Mouse (Mus musculus): Measurements from ENCODE around the gene Ptgir. TPM values are rescaled to one million over a fixed set of nuclear protein-coding genes. Genes with fewer than 3 reads are reported as not detected.

Ptgir gene
- total RNA-seq, 1 experiment from 2014 or later = 1.7 TPM

DNA sequence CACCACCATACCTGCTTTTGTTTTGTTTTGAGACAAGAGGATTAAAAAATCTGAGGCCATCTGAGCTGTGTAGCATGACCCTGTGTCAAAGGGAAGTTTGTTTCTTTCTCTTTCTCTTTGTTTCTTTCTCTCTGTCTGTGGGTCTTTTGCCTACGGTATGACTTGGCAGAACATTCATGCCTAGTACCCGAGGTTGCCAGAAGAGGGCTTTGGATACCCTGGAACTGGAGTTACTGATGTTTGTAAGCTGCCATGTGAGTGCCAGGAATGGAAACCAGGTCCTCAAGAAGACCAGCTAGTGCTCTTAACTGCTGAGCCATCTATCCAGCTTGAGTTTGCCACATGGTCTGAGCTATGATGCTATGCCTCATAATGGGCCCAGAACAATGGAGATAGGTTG lies 22.1 kb downstream of the Ptgir start:
- no peak for ATAC-seq (ENCODE audit: extremely low read depth, insufficient number of reproducible peaks, low FRiP score, poor library complexity, severe bottlenecking)

DNA sequence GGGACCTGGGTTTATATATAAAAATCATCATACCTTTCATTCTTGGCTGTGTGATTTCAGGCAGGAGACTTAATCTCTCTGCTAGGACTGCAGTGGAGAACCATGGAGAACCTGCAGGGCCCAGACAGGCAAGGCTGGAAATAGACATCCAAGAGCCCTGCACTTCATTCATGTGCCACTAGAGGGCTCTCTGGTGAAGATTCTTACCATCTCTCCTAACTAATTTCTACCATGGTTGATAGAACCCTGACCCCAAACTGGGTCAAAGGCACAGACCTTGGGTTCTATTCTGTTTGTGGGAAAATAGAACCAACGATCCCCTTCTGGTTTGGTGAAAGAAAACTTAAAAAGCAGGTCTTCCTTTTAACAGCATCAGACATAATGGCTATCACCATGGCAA lies 24.6 kb downstream of the Ptgir start:
- ATAC-seq (ENCODE audit: extremely low read depth, insufficient number of reproducible peaks, low FRiP score, poor library complexity, severe bottlenecking) = peak; percentile 75

DNA sequence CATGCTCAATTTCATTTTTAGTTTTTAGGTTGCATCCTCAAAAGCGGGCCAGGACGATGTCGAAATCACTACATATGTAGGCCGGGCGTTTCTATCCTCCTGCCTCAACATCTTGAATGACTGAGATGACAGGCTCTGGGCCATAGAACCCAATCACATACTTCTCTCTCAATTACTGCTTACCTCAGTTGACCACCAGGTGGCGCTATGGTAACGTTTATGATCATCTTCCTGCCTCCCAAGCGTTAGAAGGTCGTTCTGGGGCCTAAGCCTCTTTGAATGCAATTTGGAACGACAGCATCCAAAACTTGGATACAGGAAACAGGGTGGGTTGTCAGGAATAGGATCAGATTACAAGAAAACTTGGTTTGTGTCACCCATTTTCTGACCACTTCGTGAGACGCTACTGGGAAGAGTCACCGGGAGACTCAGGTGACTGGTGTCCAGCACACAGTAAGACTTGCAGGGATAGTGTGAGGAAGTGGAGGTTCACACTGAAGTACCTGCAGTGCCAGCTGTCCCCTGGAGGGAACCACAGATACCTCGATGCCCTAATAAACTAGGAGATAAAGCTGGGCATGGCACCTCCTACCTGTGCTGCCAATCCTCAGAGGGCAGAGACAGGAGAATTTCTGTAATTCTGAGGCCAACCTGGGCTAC lies 25.8 kb downstream of the Ptgir start:
- ATAC-seq (ENCODE audit: extremely low read depth, insufficient number of reproducible peaks, low FRiP score, poor library complexity, severe bottlenecking) = peak; percentile 85

DNA sequence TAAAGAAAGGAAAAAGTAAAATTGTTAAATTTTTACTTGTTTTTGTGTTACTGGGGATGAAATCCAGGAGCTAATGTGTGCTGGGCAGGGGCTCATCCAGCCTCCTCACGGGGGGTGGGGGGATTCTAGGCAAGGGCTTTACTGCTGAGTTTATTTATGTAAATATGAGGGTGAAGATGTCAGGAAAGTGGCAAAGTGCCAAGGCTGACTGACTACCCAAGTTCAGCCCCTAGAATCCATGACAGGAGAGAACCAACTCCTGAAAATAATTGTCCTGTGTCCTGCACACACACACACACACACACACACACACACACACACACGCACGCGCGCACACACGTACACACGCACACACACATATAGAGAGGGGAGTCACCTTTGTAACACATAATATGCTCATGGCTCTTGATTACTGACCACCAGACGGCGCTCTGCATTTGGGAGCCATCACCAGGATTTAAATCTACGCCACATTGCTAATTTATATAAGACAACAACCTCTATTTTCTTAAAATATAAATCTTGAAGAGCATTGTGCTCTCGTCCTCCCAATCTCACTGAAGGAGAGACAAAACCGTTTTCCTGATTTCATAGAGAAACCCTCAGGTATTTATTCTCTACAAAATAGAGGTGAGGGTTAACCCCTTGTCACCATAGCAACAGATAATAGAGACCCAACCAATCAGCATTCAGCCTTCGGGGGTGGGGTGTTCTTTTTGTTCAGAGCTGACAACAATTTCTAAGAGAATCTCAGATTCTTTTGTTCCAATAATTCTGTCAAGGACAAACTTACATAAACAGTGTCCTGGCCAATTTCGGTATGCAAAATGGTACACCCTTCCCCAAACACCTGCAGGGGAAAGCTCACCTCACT lies 26.7 kb downstream of the Ptgir start:
- no peak for ATAC-seq (ENCODE audit: extremely low read depth, insufficient number of reproducible peaks, low FRiP score, poor library complexity, severe bottlenecking)

DNA sequence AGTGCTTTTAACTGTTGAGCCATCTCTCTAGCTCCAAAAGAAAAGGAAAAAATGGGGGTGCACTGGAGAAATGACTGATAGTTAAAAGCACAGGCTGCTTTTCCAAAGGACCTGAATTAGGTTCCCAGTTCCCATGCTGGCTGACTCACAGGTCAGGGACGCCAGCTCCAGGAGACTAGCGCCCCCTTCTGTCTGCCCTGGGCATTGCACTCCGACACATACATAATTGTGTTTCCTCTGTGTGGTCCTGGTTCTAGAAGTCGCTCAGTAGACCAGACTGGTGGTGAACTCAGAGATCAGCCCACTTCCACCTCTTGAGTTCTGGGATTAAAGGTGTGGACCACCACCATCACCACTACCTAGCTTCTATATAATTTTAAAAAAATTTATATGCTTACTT lies 31.0 kb downstream of the Ptgir start:
- no peak for ATAC-seq (ENCODE audit: extremely low read depth, insufficient number of reproducible peaks, low FRiP score, poor library complexity, severe bottlenecking)

DNA sequence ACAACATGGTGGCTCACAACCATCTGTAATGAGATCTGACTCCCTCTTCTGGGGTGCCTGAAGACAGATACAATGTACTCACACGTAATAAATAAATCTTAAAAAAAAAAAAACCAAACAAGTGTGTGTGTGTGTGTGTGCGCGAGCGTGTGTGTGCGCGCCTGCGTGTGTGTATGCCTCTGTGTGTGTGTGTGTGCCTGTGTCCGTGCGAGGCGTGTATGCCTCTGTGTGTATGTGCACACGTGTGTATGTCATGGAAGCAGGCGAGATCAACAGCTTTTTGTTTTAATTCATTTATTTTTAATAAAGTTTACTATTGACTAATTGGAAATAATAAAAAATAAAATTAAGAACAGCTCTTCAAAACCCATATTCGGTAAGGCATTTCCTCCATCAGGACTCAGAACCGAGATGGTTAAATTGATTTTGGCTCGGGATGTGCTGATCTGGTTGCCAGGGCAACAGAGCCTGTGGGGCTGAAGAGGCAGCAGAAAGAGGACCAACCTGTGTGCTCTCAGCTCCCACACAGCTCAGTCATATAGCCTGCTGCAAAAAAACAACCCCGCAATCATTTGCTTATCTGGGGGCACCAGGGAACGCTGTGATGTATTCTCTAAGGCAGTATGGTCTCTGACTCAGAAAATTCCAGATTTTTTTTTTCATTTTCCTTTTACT lies 32.0 kb downstream of the Ptgir start:
- ATAC-seq (ENCODE audit: extremely low read depth, insufficient number of reproducible peaks, low FRiP score, poor library complexity, severe bottlenecking) = no peak

DNA sequence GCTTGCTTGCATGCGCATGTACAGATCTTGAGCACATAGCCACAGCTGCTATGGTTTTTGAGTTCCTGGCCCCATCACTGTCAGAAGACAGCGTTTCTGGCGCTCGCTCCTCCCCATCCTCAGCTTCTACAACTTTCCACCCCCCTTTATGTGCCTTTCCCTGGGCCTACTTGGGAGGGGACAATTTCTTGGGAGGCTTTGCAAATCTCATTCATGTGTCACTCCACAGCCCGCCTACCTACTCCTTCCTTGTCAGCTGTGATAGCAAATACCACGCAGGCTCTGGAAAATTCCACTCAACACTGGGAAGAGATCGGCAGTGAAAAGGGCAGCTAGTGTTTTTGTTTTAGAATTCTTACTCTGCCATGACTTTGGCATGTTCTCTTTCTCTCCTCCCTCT lies 34.0 kb downstream of the Ptgir start:
- ATAC-seq (ENCODE audit: extremely low read depth, insufficient number of reproducible peaks, low FRiP score, poor library complexity, severe bottlenecking) = no peak

DNA sequence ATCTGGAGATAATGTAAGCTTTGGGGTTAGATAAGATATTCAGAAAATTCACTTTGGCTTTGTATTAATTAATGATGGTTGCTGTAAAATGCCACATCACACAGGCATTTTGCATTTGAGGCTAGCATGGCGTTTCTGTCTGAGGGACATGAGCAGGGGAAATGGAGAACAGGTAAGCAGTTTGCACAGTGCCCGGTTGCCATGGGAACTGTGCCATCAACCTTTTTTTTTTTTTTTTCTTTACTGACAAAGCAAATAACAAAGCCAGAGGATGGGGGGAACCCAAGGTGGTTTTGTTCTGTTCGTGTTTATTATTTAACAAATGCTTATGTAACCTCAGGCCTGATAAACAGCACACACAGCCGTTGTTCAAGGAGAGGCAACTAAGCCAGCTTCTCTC lies 36.6 kb downstream of the Ptgir start:
- ATAC-seq (ENCODE audit: extremely low read depth, insufficient number of reproducible peaks, low FRiP score, poor library complexity, severe bottlenecking) = no peak

DNA sequence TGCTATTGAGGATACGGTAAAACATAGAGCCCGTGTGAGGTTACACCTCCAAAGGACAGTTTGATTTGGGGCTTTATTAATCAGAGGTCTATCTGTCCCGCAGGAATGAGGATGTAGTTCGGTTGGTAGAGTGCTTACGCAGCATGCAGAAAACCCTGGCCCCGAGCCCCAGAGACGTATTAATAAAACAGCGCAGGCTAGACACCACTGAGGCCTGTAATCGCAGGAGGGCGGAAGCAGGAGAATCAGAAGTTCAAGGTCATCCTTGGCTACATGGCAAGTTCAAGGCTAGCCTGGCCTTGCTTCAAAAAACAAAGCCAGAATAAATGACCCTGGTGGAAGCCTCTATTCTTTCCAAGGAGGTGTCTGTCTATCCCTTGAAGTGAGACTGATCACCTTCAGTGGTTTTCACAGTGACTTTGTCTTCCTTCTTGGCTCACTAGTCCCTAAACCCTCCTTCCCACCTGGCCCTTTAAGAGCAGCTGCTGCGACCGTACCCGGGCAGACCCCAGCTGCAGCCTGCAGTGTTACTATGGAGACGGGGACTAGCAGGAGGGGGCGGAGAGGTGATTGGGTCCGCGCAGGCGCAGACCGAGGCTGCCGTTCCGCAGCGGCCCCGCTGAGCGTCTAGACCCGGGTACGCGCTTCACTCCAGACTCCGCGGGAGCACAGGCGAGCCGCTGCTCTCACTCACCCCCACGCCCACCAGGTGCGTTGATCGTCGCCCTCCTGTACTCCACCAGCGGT lies 37.9 kb downstream of the Ptgir start, which contains the start of gene Pnmal2:
TSS of gene Pnmal2 (plus strand) at position 622 of the 747 bp plus-strand sequence.
- peak; percentile 13; the same call in 1 of the 2 replicates for ATAC-seq (ENCODE audit: extremely low read depth, insufficient number of reproducible peaks, low FRiP score, poor library complexity, severe bottlenecking)

DNA sequence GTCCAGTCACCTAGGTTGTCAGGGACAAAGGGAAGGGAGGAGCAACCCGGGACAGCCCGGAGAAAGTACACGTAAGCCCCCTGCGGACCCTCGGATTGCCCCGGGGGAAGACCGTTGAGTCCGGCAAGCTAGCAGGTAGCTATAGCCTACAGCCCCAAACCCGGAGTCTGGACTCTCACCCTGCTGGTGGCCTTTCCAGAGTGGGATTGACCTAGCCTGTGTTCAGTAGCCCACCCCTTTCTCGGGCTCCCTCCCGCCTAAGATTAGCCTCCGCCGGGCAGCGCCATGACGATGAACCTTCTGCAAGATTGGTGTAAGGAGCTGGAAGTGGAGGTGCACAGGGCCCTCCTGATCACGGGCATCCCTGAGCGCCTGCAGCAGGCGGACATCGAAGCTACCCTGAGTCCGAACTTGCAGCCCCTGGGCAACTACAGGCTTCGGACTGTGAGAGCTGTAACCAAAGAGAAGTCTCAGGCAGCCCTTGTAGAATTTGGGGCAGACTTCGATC lies 38.6 kb downstream of the Ptgir start:
- ATAC-seq (ENCODE audit: extremely low read depth, insufficient number of reproducible peaks, low FRiP score, poor library complexity, severe bottlenecking) = no peak

DNA sequence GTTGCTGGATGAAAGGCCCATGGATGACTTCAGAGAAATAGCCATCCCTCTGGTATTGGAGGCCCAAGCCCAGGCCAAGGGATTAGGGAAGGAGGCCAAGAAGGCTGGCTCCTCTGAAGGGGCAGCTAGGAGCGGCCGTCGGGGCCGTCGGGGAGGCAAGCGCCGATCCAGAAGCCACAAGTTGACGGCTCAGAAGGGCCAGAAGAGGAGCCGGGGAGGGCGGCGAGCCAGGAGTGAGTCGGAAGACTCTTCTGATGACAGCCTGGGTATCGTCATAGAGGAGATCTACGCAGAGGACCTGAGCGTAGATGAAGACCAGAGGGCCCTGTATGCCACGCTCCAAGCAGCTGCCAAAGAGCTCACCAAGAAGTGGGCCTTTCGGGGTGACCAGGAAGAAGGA lies 39.1 kb downstream of the Ptgir start:
- no peak for ATAC-seq (ENCODE audit: extremely low read depth, insufficient number of reproducible peaks, low FRiP score, poor library complexity, severe bottlenecking)

DNA sequence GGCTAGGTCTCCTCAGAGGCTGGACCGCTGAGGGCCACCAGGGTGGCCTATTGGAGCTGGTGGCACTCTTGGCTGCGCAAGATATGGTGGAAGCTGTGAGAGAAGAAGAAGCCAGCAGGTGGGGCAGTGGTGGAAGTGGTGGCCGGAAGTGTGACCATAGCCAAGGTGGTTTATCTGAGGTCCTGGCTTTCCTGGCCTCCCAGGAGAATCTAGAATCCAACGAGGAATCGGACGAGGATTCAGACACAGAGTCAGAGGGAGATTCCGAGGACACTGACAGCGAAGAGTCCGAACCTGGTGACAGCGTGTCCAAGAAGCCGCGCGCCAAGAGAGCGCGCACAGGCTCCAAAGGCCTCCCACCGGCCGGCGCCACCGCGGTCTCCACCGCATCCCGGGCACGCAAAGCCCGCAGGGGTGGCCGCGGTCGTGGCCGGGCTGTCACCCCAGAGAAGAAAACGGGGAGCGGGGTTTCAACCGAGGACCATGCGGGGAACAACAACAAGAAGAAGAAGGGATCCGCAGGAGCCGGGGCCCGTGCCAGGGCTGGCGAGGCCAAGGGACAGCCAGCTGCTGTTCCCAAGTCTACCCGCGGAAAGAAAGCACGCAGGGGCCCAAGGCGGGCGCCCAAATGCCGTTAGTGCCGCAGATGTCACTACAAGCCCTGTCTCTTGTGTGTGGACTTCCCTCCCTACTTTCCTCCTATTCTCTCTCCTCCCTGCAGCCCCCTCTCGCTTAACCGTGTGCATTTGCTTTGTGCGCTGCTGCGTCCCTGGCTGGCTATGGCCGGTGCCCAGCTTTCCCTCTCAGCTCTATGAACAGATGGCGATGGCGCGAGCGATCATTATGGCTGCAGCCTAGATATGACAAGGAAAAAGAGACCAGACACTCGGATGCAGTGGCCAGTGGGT lies 40.4 kb downstream of the Ptgir start:
- no peak for ATAC-seq (ENCODE audit: extremely low read depth, insufficient number of reproducible peaks, low FRiP score, poor library complexity, severe bottlenecking)

DNA sequence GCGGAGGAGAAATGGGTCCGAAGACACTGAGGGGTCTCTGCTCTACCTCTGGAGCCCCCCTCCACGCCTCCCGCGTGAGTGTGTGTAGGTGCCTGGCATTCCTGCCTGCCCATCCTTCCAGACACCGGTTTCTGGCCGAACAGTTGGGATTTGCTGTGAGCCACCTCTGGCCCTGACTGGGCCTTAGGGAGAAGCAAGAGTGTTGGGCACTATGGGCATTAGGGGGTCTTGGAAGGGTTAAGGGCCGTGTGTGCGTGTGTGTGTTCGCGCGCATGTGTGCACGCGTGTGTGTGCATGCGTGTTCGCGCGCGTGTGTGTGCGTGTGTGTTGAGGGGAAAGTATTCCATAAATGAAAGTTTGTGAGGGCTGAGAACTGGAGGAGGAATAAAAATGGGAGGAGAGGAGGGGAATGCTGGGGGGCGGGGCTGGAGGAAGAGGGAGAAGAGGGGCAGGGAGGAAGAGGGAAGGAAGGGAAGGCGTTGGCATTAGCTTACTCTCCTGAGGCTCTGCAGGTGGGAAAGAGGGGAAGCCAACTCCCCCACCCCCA lies 41.1 kb downstream of the Ptgir start:
- ATAC-seq (ENCODE audit: extremely low read depth, insufficient number of reproducible peaks, low FRiP score, poor library complexity, severe bottlenecking) = no peak

DNA sequence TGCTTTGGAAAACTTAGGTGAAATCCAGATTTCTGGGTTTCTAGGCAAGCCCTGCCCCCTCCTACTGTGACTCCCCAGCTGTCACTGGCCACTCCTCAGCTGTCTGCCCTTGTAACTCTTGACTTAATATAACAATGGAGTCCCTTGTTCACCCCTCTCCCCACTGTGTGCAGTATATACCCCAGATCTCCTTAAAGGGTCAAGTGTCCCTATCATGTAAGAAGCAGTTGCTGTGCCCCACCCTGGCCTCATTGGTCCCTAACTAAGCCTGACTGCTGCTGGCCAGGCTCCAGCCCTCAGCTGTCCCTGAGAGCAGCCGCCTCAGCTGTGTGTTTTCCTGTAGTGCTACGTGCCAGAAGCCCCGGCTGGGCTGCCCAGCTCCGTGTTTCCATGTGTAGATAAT lies 41.7 kb downstream of the Ptgir start:
- ATAC-seq (ENCODE audit: extremely low read depth, insufficient number of reproducible peaks, low FRiP score, poor library complexity, severe bottlenecking) = no peak

DNA sequence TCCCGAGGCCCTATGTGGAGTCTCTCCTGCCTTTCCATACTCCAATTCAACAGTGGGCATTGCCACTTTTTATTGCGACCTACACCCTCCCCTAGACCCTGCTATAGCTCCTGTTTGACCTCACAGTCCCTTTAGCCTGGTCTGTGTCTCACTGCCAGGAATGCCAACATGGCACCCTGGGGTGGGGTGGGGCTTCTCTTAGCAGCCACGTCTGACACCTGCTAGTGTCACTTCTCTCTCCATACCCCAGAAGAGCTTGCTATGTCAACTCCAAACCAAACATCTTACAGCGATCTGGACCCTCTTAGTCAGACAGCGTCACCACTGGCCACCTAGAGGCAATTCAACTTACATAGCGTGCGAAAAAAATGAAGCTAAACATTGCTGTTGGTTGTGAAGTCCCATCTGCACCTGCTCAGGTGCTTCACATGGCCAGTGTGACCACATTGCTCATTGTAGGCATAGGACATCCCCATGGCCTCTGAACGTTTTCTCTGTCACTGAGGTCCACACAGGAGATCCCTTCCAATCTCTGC lies 42.7 kb downstream of the Ptgir start:
- no peak for ATAC-seq (ENCODE audit: extremely low read depth, insufficient number of reproducible peaks, low FRiP score, poor library complexity, severe bottlenecking)

DNA sequence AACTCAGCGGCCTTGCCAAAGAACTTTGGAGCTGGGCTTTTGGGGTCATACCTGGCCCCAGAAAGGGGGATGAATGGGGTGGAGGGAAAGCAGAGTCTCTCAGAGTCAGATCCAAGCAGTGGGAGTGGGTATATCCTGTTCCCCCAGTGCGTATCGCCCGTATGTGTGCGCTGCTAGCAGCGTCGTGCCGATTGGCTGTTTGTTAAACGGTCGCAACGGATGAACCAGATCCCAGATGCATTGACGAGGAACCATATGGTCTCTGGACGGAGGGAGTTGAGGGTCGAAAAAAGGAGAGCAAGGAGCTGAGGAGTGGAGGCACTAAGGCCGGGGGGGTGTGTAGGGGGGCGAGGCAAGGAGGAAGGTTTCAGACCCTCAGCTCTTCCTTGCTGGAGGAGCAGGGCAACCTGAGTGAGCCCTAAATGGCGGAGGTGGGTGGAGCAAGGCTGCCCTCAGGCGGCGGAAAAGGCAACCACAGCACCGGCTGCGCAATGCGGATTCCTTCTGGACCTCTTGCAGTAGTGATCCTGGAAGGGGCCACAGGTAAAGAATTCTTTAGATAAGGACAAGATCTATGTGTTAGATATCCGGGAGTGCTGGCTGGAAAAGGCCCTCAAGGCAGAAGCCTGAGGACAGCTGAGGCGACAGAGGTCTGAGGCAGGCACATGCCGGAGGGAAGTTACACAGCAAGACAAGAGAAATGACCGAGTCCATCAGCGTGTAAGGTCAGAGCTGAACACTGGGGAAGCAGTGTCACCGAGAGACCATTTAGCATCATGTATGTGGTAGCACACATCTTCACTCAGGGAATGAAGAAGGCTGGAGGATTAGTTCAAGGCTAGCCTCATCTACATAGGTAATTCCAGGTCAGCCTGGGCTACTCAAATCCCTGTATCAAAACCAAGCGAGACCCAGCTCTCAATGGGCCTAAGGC lies 43.9 kb downstream of the Ptgir start:
- ATAC-seq (ENCODE audit: extremely low read depth, insufficient number of reproducible peaks, low FRiP score, poor library complexity, severe bottlenecking) = peak; percentile 54; the same call in 1 of the 2 replicates
